Mouse (Mus musculus) cortical plate, adult 2 months (tissue): ENCODE measurements around the gene Btbd3.

Source experiments
- CTCF ChIP-seq: fragments of 200-500 bp; IDR thresholded peaks from 2 replicates; pipeline ENCODE4 v1.5.1; 2011; ENCODE audit warnings: mild to moderate bottlenecking, control low read depth, low read length; ENCODE audit not compliant: insufficient read depth; ENCODE audit errors: extremely low read depth
- POLR2A ChIP-seq: fragments of 200-500 bp; IDR thresholded peaks from 2 replicates; pipeline ENCODE4 v1.6.1; 2011; ENCODE audit warnings: mild to moderate bottlenecking, low read length, control low read depth; ENCODE audit not compliant: insufficient read depth; ENCODE audit errors: extremely low read depth

GRCm38 (mm10) chr2:138247986-138248385 lies 8.4 kb upstream of the Btbd3 start:
- no peak for TF ChIP-seq CTCF
- TF ChIP-seq POLR2A, result no peak
